Mouse (Mus musculus) limb, embryonic 12.5 days (tissue): ENCODE data around the gene Apold1. TPM values are rescaled to one million over a fixed set of nuclear protein-coding genes. Genes with fewer than 3 reads are reported as not detected.
A peak's percentile ranks its signal among the peaks of the same experiment; 100 is the strongest.

Experiments used
- ATAC-seq: fragments of 200-750 bp; cut with Nextera tagmentation; 2 replicates; pipeline ENCODE4 v1.8.0; 2017; ENCODE audit warnings: low read depth, moderate TSS enrichment; ENCODE audit not compliant: insufficient number of reproducible peaks, insufficient read depth, low FRiP score, low TSS enrichment
- H3K27ac ChIP-seq: fragments of 300-500 bp; sonication (generic); 2 replicates; pipeline ENCODE4 v1.5.1; 2016; ENCODE audit warnings: mild to moderate bottlenecking, moderate library complexity
- H3K27me3 ChIP-seq: fragments of 300-500 bp; sonication (generic); 2 replicates; pipeline ENCODE4 v1.6.1; 2016; ENCODE audit warnings: mild to moderate bottlenecking, moderate library complexity
- H3K36me3 ChIP-seq: fragments of 300-500 bp; sonication (generic); 2 replicates; pipeline ENCODE4 v1.6.1; 2016; ENCODE audit warnings: mild to moderate bottlenecking, moderate library complexity
- H3K4me1 ChIP-seq: fragments of 300-500 bp; sonication (generic); replicated peaks from 2 replicates; pipeline ENCODE4 v1.6.1; 2016
- H3K4me2 ChIP-seq: fragments of 300-500 bp; sonication (generic); 2 replicates; pipeline ENCODE4 v1.6.1; 2016; ENCODE audit warnings: mild to moderate bottlenecking, moderate library complexity
- H3K4me3 ChIP-seq: fragments of 300-500 bp; sonication (generic); replicated peaks from 2 replicates; pipeline ENCODE4 v1.5.1; 2016; ENCODE audit warnings: mild to moderate bottlenecking
- H3K9ac ChIP-seq: fragments of 300-500 bp; sonication (generic); replicated peaks from 2 replicates; pipeline ENCODE4 v1.6.1; 2016; ENCODE audit warnings: mild to moderate bottlenecking, moderate library complexity
- H3K9me3 ChIP-seq: fragments of 300-500 bp; sonication (generic); 2 replicates; pipeline ENCODE4 v1.6.1; 2016; ENCODE audit warnings: mild to moderate bottlenecking, moderate library complexity
- WGBS: fragments of 180-500 bp; shearing (Covaris S2); methylation state at CpG from one replicate; pipeline ENCODE4 v1.1.7; 2016; 5-methylcytosine and 5-hydroxymethylcytosine counted together
- polyA plus RNA-seq: library from polyadenylated mRNA; unstranded; fragments of >200 nt; fragmentation: Nextera tagmentation; extraction: Ambion mirVana; gene quantifications from 2 replicates; pipeline ENCODE4 v1.2.1, GENCODE M21; 2016

Gene Apold1
- polyA plus RNA-seq, 1 experiment from 2014 or later, result 5.2 TPM

- Histone ChIP-seq H3K36me3 (no peaks in the 10 kb centered on the region), H3K9me3 (no peaks in the 10 kb centered on the region), H3K4me2 (no peak overlapping the region)
Observed at GRCm38 (mm10) chr6:134976628-134977027, 4.9 kb upstream of the Apold1 start.

GRCm38 (mm10) chr6:134983529-134984370 is 2.2 kb downstream of the Apold1 start:
- peak; percentile 72 for ATAC-seq
- Histone ChIP-seq H3K27me3 (peaks cover 12% of the 10 kb centered on the region), H3K4me1 (peaks cover 16% of the 10 kb centered on the region), H3K4me3 (peak overlapping the region; percentile 60), H3K9me3 (no peaks in the 10 kb centered on the region), H3K36me3 (no peaks in the 10 kb centered on the region), H3K4me2 (peak overlapping the region; percentile 89), H3K9ac (peak overlapping the region; percentile 64), H3K27ac (no peak overlapping the region)
- 3% methylated on average over 62 of the region's 62 CpGs for WGBS

More at GRCm38 (mm10) chr6:134976628-134977027, 4.9 kb upstream of the Apold1 start:
- H3K27me3 ChIP-seq, result 0 out of 2 replicates have a peak, but pooled peaks cover under 1% of the 10 kb centered on the region
- 45% methylated on average over 6 of the region's 6 CpGs for WGBS
- ATAC-seq, result no peak
- H3K4me3 ChIP-seq, result no peak overlapping the region
- H3K9ac ChIP-seq, result no peak overlapping the region
- H3K27ac ChIP-seq, result no peak overlapping the region
- peaks cover 12% of the 10 kb centered on the region; the same call in 1 of the 2 replicates for H3K4me1 ChIP-seq

GRCm38 (mm10) chr6:134984748-134985147 is 3.2 kb downstream of the Apold1 start:
- Histone ChIP-seq H3K9me3 (no peaks in the 10 kb centered on the region), H3K9ac (no peak overlapping the region), H3K27ac (no peak overlapping the region), H3K4me1 (peaks cover 16% of the 10 kb centered on the region), H3K27me3 (peaks cover 12% of the 10 kb centered on the region), H3K4me3 (no peak overlapping the region), H3K4me2 (peak overlapping the region; percentile 89; the same call in 1 of the 2 replicates), H3K36me3 (no peaks in the 10 kb centered on the region)
- 57% methylated on average over 3 of the region's 3 CpGs for WGBS
- ATAC-seq, result peak; percentile 38; the same call in 1 of the 2 replicates

- Histone ChIP-seq H3K4me1 (peaks cover 7% of the 10 kb centered on the region; the same call in 1 of the 2 replicates), H3K36me3 (no peaks in the 10 kb centered on the region), H3K27me3 (peaks cover 8% of the 10 kb centered on the region), H3K9ac (no peak overlapping the region), H3K4me2 (no peak overlapping the region), H3K4me3 (no peak overlapping the region), H3K27ac (no peak overlapping the region), H3K9me3 (no peaks in the 10 kb centered on the region)
- ATAC-seq, result no peak
- 85% methylated on average over 9 of the region's 9 CpGs for WGBS
Observed at GRCm38 (mm10) chr6:134988377-134988776, 6.9 kb downstream of the Apold1 start.

GRCm38 (mm10) chr6:134990674-134991073 is 9.2 kb downstream of the Apold1 start:
- no peak for ATAC-seq
- 0 out of 2 replicates have a peak, but pooled peaks cover 9% of the 10 kb centered on the region for H3K4me1 ChIP-seq
- no peak overlapping the region for H3K4me2 ChIP-seq
- no peak overlapping the region for H3K27ac ChIP-seq
- H3K9ac ChIP-seq, result no peak overlapping the region
- WGBS, result 86% methylated on average over 6 of the region's 6 CpGs
- no peaks in the 10 kb centered on the region for H3K36me3 ChIP-seq
- no peaks in the 10 kb centered on the region for H3K9me3 ChIP-seq
- H3K4me3 ChIP-seq, result no peak overlapping the region
- peaks cover 2% of the 10 kb centered on the region; the same call in 1 of the 2 replicates for H3K27me3 ChIP-seq

GRCm38 (mm10) chr6:134994031-134994651 is 12.6 kb downstream of the Apold1 start:
- Histone ChIP-seq H3K9ac (no peak overlapping the region), H3K4me2 (no peak overlapping the region), H3K4me3 (no peak overlapping the region), H3K27ac (no peak overlapping the region), H3K4me1 (0 out of 2 replicates have a peak, but pooled peaks cover 9% of the 10 kb centered on the region), H3K27me3 (0 out of 2 replicates have a peak, but pooled peaks cover 2% of the 10 kb centered on the region), H3K36me3 (no peaks in the 10 kb centered on the region), H3K9me3 (no peaks in the 10 kb centered on the region)
- 47% methylated on average over 12 of the region's 12 CpGs for WGBS
- no peak for ATAC-seq

GRCm38 (mm10) chr6:134994985-134995384 is 13.5 kb downstream of the Apold1 start:
- Histone ChIP-seq H3K27ac (no peak overlapping the region), H3K9me3 (no peaks in the 10 kb centered on the region), H3K27me3 (0 out of 2 replicates have a peak, but pooled peaks cover 2% of the 10 kb centered on the region), H3K4me2 (no peak overlapping the region), H3K9ac (no peak overlapping the region), H3K4me1 (0 out of 2 replicates have a peak, but pooled peaks cover 9% of the 10 kb centered on the region), H3K36me3 (no peaks in the 10 kb centered on the region), H3K4me3 (no peak overlapping the region)
- 64% methylated on average over 8 of the region's 8 CpGs for WGBS
- ATAC-seq, result 0 out of 2 replicates have a peak, but pooled peaks have one; percentile 9

- Histone ChIP-seq H3K9ac (no peak overlapping the region), H3K4me2 (no peak overlapping the region), H3K4me3 (no peak overlapping the region), H3K4me1 (0 out of 2 replicates have a peak, but pooled peaks cover 9% of the 10 kb centered on the region), H3K27ac (no peak overlapping the region), H3K27me3 (0 out of 2 replicates have a peak, but pooled peaks cover 2% of the 10 kb centered on the region), H3K36me3 (no peaks in the 10 kb centered on the region), H3K9me3 (no peaks in the 10 kb centered on the region)
- no peak for ATAC-seq
- 79% methylated on average over 2 of the region's 2 CpGs for WGBS
Observed at GRCm38 (mm10) chr6:134996918-134997317, 15.4 kb downstream of the Apold1 start.

- no peaks in the 10 kb centered on the region for H3K27me3 ChIP-seq
- no peaks in the 10 kb centered on the region for H3K9me3 ChIP-seq
- ATAC-seq, result no peak
- no peak overlapping the region for H3K4me2 ChIP-seq
- 0 out of 2 replicates have a peak, but pooled peaks cover 9% of the 10 kb centered on the region for H3K4me1 ChIP-seq
- no peak overlapping the region for H3K4me3 ChIP-seq
- no peaks in the 10 kb centered on the region for H3K36me3 ChIP-seq
- no peak overlapping the region for H3K27ac ChIP-seq
- H3K9ac ChIP-seq, result no peak overlapping the region
- 71% methylated on average over 8 of the region's 8 CpGs for WGBS
Observed at GRCm38 (mm10) chr6:134998076-134998475, 16.6 kb downstream of the Apold1 start.

- ATAC-seq, result no peak
- WGBS, result 64% methylated on average over 3 of the region's 3 CpGs
Observed at GRCm38 (mm10) chr6:134998781-134999180, 17.3 kb downstream of the Apold1 start.

GRCm38 (mm10) chr6:135000272-135000671 is 18.8 kb downstream of the Apold1 start:
- H3K4me1 ChIP-seq, result no peaks in the 10 kb centered on the region
- H3K4me3 ChIP-seq, result no peak overlapping the region
- ATAC-seq, result no peak
- no peaks in the 10 kb centered on the region for H3K27me3 ChIP-seq
- no peak overlapping the region for H3K9ac ChIP-seq
- H3K9me3 ChIP-seq, result no peaks in the 10 kb centered on the region
- no peaks in the 10 kb centered on the region for H3K36me3 ChIP-seq
- no peak overlapping the region for H3K4me2 ChIP-seq
- 71% methylated on average over 4 of the region's 4 CpGs for WGBS
- H3K27ac ChIP-seq, result no peak overlapping the region

More at GRCm38 (mm10) chr6:134998781-134999180, 17.3 kb downstream of the Apold1 start:
- H3K4me2 ChIP-seq, result no peak overlapping the region
- no peaks in the 10 kb centered on the region for H3K9me3 ChIP-seq
- H3K27me3 ChIP-seq, result no peaks in the 10 kb centered on the region
- no peaks in the 10 kb centered on the region for H3K36me3 ChIP-seq
- no peak overlapping the region for H3K27ac ChIP-seq
- 0 out of 2 replicates have a peak, but pooled peaks cover 7% of the 10 kb centered on the region for H3K4me1 ChIP-seq
- H3K4me3 ChIP-seq, result no peak overlapping the region
- no peak overlapping the region for H3K9ac ChIP-seq
